Mouse (Mus musculus): Measurements from ENCODE around the gene Plcl2. TPM values are rescaled to one million over a fixed set of nuclear protein-coding genes. Genes with fewer than 3 reads are reported as not detected.
"Not testable (repeated sequence)": the region's sequence is repeated elsewhere in the genome, so short reads cannot be mapped to it uniquely, and the experiment has no call there.

Plcl2 gene
- polyA plus RNA-seq, 1 experiment from 2014 or later = 1.1 TPM

DNA sequence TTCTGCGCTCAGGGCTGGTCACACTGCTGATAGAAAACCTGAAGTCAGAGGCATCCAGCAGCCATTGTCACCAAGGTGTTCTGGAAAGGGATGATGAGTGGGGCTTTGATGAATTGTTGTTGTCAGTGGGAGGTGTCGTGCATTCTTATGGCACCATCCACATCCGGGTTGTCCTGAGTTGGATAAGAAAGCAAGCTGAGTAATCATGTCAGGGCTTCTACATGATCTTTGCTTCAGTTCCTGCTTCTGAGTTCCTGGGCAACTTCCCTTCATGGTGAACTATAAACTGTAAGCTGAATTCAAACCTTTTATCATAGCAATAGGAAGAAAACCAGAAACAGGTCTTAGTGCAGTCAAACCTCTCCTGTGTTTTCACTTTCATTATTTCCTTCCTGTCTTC is 78.7 kb downstream of the Plcl2 start:
- Histone ChIP-seq H3K9me3 (replicated peaks) (no peaks in the 10 kb centered on the region), H3K4me2 (no peak overlapping the region), H3K4me3 (replicated peaks) (no peak overlapping the region), H3K9ac (no peak overlapping the region), H3K27me3 (no peaks in the 10 kb centered on the region), H3K27ac (no peak overlapping the region), H3K36me3 (no peaks in the 10 kb centered on the region), H3K4me1 (replicated peaks) (no peaks in the 10 kb centered on the region)
- no peak for DNase-seq
- no peak for ATAC-seq (ENCODE audit: low read depth)
- 51% methylated on average over 3 of the region's 3 CpGs for WGBS (ENCODE audit: insufficient replicate concordance)

DNA sequence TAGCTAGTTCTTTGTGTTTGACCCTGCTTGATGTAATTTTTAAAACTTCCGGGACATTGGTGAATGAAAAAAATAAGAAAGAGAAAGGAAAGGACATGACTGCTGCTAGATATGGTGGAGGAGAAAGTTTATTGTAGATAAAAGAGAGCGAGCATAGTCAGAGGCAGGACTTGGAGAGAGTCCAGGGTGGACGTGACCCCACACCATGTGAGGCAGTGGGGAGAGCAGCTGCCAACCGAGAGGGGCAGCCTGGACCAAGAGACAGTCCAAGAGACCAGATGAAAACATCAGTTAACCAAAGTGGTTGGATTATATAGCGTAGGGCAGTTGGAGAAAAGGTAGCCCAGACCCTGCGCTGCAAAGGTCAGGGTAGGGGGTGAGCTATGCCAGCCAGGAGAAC is 91.0 kb downstream of the Plcl2 start:
- no peak for DNase-seq
- Histone ChIP-seq H3K4me3 (replicated peaks) (no peak overlapping the region), H3K27me3 (no peaks in the 10 kb centered on the region), H3K4me2 (no peak overlapping the region), H3K4me1 (replicated peaks) (0 out of 2 replicates have a peak, but pooled peaks cover 2% of the 10 kb centered on the region), H3K9me3 (replicated peaks) (no peaks in the 10 kb centered on the region), H3K9ac (no peak overlapping the region), H3K36me3 (no peaks in the 10 kb centered on the region), H3K27ac (no peak overlapping the region)
- WGBS (ENCODE audit: insufficient replicate concordance) = 61% methylated on average over 6 of the region's 6 CpGs
- ATAC-seq (ENCODE audit: low read depth) = no peak

DNA sequence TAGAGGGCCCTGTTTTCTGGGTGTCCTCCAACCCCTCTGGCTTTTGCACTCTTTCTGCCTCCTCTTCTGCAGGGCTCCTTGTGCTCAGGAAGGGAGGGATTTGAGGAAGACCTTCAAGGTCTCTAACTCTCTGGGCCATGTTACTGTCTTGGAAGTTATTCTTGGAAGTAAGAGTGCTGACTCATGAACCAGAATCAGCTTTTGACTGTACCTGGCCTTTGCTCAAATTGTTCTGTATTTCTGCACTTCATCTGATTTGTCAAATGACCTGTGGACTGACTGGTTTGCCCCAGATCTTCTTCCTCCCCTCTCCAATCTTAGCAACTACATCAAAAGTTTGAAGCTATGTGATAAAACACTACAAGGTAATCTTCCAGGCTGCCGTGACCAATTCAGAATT is 91.5 kb downstream of the Plcl2 start:
- DNase-seq (no peak), ATAC-seq (ENCODE audit: low read depth) (no peak)
- no peaks in the 10 kb centered on the region for H3K9me3 ChIP-seq (replicated peaks)
- no peak overlapping the region for H3K27ac ChIP-seq
- H3K4me3 ChIP-seq (replicated peaks) = no peak overlapping the region
- 0 out of 2 replicates have a peak, but pooled peaks cover 2% of the 10 kb centered on the region for H3K4me1 ChIP-seq (replicated peaks)
- no peaks in the 10 kb centered on the region for H3K27me3 ChIP-seq
- no peak overlapping the region for H3K9ac ChIP-seq
- H3K4me2 ChIP-seq = no peak overlapping the region
- WGBS (ENCODE audit: insufficient replicate concordance) = 65% methylated on average over 1 of the region's 1 CpGs
- H3K36me3 ChIP-seq = no peaks in the 10 kb centered on the region

DNA sequence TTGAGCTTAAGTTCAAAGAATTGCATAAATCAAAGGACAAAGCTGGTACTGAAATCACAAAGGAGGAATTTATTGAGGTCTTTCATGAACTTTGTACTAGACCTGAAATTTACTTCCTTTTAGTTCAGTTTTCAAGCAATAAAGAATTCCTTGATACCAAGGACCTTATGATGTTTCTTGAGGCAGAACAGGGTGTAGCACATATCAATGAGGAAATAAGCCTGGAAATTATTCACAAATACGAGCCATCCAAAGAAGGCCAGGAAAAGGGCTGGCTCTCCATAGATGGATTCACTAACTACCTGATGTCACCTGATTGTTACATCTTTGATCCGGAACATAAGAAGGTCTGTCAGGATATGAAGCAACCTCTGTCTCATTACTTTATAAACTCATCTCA is 97.7 kb downstream of the Plcl2 start:
- H3K36me3 ChIP-seq = no peaks in the 10 kb centered on the region
- no peak for ATAC-seq (ENCODE audit: low read depth)
- H3K4me3 ChIP-seq (replicated peaks) = no peak overlapping the region
- no peak for DNase-seq
- 89% methylated on average over 2 of the region's 2 CpGs for WGBS (ENCODE audit: insufficient replicate concordance)
- no peaks in the 10 kb centered on the region for H3K4me1 ChIP-seq (replicated peaks)
- no peak overlapping the region for H3K4me2 ChIP-seq
- H3K27me3 ChIP-seq = no peaks in the 10 kb centered on the region
- no peaks in the 10 kb centered on the region for H3K9me3 ChIP-seq (replicated peaks)
- H3K27ac ChIP-seq = no peak overlapping the region
- no peak overlapping the region for H3K9ac ChIP-seq

DNA sequence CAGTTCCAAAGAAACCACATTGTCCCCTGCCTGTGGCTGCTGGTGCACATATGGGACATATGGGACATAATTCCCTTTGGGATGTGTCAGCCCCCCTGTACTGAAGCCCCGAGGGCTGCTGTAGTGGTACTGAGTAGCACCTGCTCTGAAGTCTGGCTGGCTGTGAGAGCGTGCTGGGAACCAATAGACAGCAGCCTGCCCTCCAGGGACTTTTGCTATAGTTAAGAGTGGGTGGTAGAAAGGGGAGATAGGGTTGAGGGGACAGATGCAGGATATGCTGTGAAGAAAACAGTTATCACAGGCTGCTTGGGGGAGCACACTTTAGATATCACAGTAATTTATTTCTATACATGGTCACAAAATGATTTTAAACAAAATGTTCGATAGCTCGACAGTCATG is 100.7 kb downstream of the Plcl2 start:
- 0 out of 2 replicates have a peak, but pooled peaks cover 4% of the 10 kb centered on the region for H3K36me3 ChIP-seq
- WGBS (ENCODE audit: insufficient replicate concordance) = 79% methylated on average over 4 of the region's 4 CpGs
- ATAC-seq (ENCODE audit: low read depth) = no peak
- no peaks in the 10 kb centered on the region for H3K4me1 ChIP-seq (replicated peaks)
- H3K4me3 ChIP-seq (replicated peaks) = no peak overlapping the region
- H3K27ac ChIP-seq = no peak overlapping the region
- H3K4me2 ChIP-seq = no peak overlapping the region
- 0 out of 2 replicates have a peak, but pooled peaks cover 2% of the 10 kb centered on the region for H3K9me3 ChIP-seq (replicated peaks)
- no peaks in the 10 kb centered on the region for H3K27me3 ChIP-seq
- no peak overlapping the region for H3K9ac ChIP-seq
- no peak for DNase-seq

DNA sequence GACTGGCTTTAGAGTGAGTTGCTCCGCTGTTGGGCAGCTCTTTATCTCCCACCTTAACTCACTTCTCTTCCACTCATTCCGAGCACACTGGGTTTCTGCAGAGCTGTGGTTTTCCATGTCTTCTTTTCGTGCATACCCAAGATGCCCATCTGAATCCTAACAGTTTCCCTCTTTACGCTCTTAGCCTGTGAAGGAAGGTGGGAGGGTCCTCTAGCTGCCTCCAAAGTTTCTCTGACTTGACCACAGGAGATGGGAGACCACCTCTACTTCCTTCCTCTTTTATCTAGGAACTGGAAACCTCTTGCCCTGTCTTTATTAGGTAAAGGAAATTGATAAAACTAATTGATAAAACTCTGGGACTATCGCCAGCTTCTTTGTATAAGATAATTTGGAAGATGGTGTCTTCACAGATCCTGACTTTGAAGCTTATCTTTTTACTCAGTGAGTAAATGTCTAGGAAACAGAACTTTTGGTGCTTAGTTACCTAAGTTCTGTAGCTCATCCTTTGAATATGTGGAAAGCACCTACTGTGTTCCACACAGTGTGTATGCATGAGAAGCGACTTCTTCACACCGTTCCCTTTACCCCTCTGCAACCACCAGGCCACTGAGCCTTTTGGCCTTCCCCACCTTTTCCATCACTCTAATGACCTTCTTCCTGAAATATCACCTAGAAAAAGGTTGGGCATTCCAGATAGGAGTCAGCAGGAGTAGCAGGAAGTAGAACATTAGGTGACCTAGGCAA is 111.8 kb downstream of the Plcl2 start:
- Histone ChIP-seq H3K4me1 (replicated peaks) (no peaks in the 10 kb centered on the region), H3K36me3 (no peaks in the 10 kb centered on the region), H3K27me3 (no peaks in the 10 kb centered on the region), H3K4me2 (no peak overlapping the region), H3K4me3 (replicated peaks) (no peak overlapping the region), H3K9me3 (replicated peaks) (no peaks in the 10 kb centered on the region), H3K9ac (no peak overlapping the region), H3K27ac (no peak overlapping the region)
- DNase-seq (no peak), ATAC-seq (ENCODE audit: low read depth) (no peak)
- WGBS (ENCODE audit: insufficient replicate concordance) = 44% methylated on average over 7 of the region's 7 CpGs

GRCm38 (mm10) chr17:50621996-50622395 is 112.8 kb downstream of the Plcl2 start:
- Histone ChIP-seq H3K27ac (no peak overlapping the region), H3K36me3 (no peaks in the 10 kb centered on the region), H3K9ac (no peak overlapping the region), H3K27me3 (no peaks in the 10 kb centered on the region), H3K4me3 (replicated peaks) (no peak overlapping the region), H3K9me3 (replicated peaks) (no peaks in the 10 kb centered on the region), H3K4me2 (no peak overlapping the region), H3K4me1 (replicated peaks) (no peaks in the 10 kb centered on the region)
- 56% methylated on average over 3 of the region's 3 CpGs for WGBS (ENCODE audit: insufficient replicate concordance)
- ATAC-seq (ENCODE audit: low read depth) (no peak), DNase-seq (no peak)

- no peaks in the 10 kb centered on the region for H3K27me3 ChIP-seq
- H3K36me3 ChIP-seq = no peaks in the 10 kb centered on the region
- H3K27ac ChIP-seq = no peak overlapping the region
- DNase-seq (no peak), ATAC-seq (ENCODE audit: low read depth) (no peak)
- H3K9ac ChIP-seq = no peak overlapping the region
- WGBS (ENCODE audit: insufficient replicate concordance) = 77% methylated on average over 4 of the region's 4 CpGs
- no peaks in the 10 kb centered on the region for H3K4me1 ChIP-seq (replicated peaks)
- no peaks in the 10 kb centered on the region for H3K9me3 ChIP-seq (replicated peaks)
- no peak overlapping the region for H3K4me2 ChIP-seq
- H3K4me3 ChIP-seq (replicated peaks) = no peak overlapping the region
Measured at GRCm38 (mm10) chr17:50625584-50625983, 116.4 kb downstream of the Plcl2 start.

DNA sequence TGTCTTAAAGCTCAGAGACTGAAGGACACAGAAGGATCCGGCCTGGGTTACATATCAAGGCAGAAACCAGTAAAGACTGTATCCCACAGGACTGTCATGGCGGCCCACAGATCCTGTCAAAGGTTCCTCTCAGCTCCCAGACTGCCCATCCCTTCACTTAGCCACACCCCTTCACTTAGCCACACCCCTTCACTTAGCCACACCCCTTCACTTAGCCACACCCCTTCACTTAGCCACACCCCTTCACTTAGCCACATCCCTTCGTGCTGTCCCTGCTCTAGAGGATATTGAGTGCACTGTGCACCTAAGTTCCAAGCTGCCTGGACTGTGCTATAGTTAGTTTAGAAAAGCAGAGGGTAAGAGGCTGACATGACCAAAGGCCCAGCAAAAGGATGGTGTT is 118.5 kb downstream of the Plcl2 start:
- no peak overlapping the region for H3K9ac ChIP-seq
- H3K27me3 ChIP-seq = no peaks in the 10 kb centered on the region
- H3K4me2 ChIP-seq = no peak overlapping the region
- ATAC-seq (ENCODE audit: low read depth) (no peak), DNase-seq (peak; percentile 9)
- no peak overlapping the region for H3K27ac ChIP-seq
- no peak overlapping the region for H3K4me3 ChIP-seq (replicated peaks)
- H3K36me3 ChIP-seq = no peaks in the 10 kb centered on the region
- no peaks in the 10 kb centered on the region for H3K9me3 ChIP-seq (replicated peaks)
- 78% methylated on average over 3 of the region's 3 CpGs for WGBS (ENCODE audit: insufficient replicate concordance)
- H3K4me1 ChIP-seq (replicated peaks) = no peaks in the 10 kb centered on the region

DNA sequence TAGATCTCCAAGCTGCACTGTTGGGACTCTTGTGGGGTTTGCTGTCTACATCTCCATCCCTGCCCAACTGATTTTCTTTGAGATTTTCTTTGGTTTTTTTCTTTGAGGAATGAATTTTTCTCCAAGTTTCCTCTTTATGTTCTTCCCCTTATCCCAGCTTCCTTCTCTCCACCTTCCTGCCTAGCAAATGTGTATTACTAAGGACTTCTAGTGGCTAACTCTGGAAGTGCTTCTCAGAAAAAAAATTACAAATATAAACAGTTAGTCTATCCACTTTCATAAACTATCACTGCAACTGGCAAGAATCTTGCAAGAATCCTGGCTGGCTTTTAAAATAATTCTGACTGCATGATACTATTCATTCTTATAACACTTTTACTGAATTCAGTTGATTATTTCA is 119.5 kb downstream of the Plcl2 start:
- Histone ChIP-seq H3K4me3 (replicated peaks) (no peak overlapping the region), H3K27me3 (no peaks in the 10 kb centered on the region), H3K4me2 (no peak overlapping the region), H3K27ac (no peak overlapping the region), H3K9ac (no peak overlapping the region), H3K4me1 (replicated peaks) (no peaks in the 10 kb centered on the region), H3K9me3 (replicated peaks) (no peaks in the 10 kb centered on the region), H3K36me3 (no peaks in the 10 kb centered on the region)
- ATAC-seq (ENCODE audit: low read depth) = no peak
- DNase-seq = no peak

DNA sequence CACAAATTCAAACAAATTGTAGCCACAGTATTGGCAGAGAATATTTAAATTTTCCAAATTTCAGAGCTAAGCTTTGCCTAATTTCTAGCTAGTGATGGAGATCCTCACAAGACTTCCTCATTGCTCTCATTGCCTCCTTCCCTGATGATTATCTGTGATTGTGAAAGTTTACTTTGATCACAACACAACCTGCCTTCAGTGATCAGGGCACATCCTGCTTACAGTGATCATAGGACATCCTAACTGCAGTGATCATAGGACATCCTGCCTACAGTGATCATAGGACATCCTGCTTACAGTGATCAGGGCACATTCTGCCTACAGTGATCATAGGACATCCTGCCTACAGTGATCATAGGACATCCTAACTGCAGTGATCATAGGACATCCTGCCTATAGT is 121.8 kb downstream of the Plcl2 start:
- H3K4me3 ChIP-seq (replicated peaks); H3K36me3 ChIP-seq; H3K27ac ChIP-seq; H3K4me1 ChIP-seq (replicated peaks); DNase-seq; H3K27me3 ChIP-seq; H3K9ac ChIP-seq; H3K9me3 ChIP-seq (replicated peaks); H3K4me2 ChIP-seq; ATAC-seq (ENCODE audit: low read depth): not testable (repeated sequence)

GRCm38 (mm10) chr17:50634008-50634871 is 125.0 kb downstream of the Plcl2 start:
- Histone ChIP-seq H3K27ac (no peak overlapping the region), H3K36me3 (no peaks in the 10 kb centered on the region), H3K4me2 (no peak overlapping the region), H3K4me3 (replicated peaks) (no peak overlapping the region), H3K27me3 (no peaks in the 10 kb centered on the region), H3K9ac (no peak overlapping the region), H3K9me3 (replicated peaks) (no peaks in the 10 kb centered on the region), H3K4me1 (replicated peaks) (no peaks in the 10 kb centered on the region)
- DNase-seq (no peak), ATAC-seq (ENCODE audit: low read depth) (no peak)
- WGBS (ENCODE audit: insufficient replicate concordance) = 62% methylated on average over 7 of the region's 7 CpGs

Measured in liver, embryonic 13.5 days (tissue).